Mouse (Mus musculus): Measurements from ENCODE around the gene Kirrel3. TPM values are rescaled to one million over a fixed set of nuclear protein-coding genes. Genes with fewer than 3 reads are reported as not detected.

The Kirrel3 gene
- total RNA-seq, 2 experiments from 2014 or later: 0.50 to 0.61 TPM

GRCm38 (mm10) chr9:34881750-34882149 is 396.1 kb downstream of the Kirrel3 start:
- DNase-seq (ENCODE audit: low spot score in 2 of 2): no peak

GRCm38 (mm10) chr9:34882211-34882610 is 396.5 kb downstream of the Kirrel3 start:
- DNase-seq (ENCODE audit: low spot score in 2 of 2): no peak

- DNase-seq (ENCODE audit: low spot score in 2 of 2): no peak
Measured at GRCm38 (mm10) chr9:34883122-34883521, 397.4 kb downstream of the Kirrel3 start.

DNA sequence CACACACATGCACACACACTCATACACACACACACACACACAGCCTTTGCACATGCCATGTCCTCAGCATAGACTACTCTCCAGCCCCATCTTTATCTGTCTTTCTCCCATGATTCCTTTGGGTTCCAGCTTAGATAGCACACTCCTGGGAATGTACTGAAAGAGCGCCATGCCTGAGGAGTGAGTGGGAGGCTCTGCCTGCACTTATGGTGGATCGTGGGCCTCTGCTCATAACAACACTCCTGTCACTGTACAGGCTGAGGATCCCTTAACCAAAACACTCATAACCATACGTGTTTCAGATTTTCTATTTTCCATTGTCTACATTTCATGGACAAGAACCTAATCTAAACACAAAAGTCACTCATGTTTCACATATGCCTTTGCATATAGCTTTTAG is 398.6 kb downstream of the Kirrel3 start:
- no peak for DNase-seq (ENCODE audit: low spot score in 2 of 2)

GRCm38 (mm10) chr9:34884942-34885341 is 399.2 kb downstream of the Kirrel3 start:
- DNase-seq (ENCODE audit: low spot score in 2 of 2): no peak

DNA sequence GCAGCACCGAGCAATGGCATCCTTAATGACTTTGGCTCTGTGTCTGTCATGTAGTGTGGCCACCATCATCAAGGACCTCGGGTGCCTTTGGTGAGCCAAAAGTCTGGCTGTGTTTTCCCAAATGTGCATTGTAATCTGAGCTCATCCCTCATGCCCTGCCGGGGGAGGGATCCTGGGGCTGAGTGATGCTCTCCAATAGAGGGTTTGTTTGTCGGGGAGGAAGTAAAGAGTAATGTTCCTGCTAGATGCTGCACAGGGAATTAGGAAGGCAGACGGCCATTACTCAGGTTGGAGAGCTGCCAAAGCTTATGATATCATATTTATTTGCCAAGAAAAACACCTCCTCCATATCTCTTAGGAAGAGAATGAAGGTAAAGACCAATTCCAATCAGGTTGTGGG is 401.1 kb downstream of the Kirrel3 start:
- no peak for DNase-seq (ENCODE audit: low spot score in 2 of 2)

DNA sequence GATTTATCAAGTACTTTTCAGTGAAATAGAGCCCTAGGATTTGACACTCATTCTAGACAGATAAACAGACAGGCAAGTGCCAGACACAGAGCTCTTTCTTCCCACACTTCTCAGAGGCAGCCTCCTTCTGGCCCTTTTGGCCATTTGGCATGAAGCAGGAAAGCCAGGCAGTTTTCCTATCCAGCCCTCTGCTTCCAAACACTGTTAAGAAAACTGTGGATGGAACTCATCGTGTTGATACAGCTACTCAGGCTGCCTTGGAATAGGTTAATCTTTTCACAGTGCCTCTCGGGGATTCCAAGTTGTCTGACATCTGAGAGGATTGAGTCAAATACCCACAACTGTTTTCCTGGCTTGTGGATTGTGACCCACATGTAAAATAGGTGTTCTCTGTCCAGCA is 401.5 kb downstream of the Kirrel3 start:
- DNase-seq (ENCODE audit: low spot score in 2 of 2): no peak

DNA sequence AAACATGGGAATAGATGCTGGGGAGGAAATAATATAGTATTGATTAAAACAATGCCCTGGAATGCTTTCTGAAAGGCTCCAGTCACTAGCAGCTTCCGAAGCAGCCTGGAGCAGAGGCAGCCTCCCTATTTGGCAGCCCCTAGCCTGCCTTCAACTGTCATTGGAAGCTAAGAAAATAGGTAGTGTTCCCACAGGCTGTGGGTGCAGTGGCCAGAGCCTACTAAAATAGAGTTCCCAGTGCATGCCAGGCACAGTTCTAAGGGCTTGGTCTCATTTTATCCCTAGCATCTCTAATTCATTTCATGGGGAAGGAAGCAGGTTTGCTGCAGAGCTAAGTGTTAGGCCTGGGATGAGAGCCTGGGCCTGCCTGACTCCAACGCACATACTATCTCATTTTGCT is 402.6 kb downstream of the Kirrel3 start:
- no peak for DNase-seq (ENCODE audit: low spot score in 2 of 2)

GRCm38 (mm10) chr9:34901216-34901615 is 415.5 kb downstream of the Kirrel3 start:
- no peak for DNase-seq (ENCODE audit: low spot score in 2 of 2)

DNA sequence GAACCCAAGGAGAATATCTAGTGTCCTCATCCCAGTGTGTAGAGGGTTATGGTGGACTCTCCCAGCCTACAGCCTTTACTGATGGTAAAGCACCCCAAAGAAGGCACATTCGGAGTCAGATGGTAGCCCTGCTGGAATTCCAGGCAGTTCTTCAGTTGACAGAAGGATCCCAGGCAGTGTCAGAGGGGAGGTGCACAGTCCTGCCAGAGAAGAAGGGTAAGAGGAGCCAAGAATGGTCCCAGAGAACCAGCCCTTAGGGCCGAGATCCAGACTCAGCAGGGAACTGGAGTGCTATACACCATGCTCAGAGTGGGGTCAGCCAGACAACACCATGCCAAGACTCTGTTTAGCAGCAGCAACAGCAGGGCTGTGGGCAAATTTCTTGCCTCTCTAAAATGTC is 416.2 kb downstream of the Kirrel3 start:
- no peak for DNase-seq (ENCODE audit: low spot score in 2 of 2)

DNA sequence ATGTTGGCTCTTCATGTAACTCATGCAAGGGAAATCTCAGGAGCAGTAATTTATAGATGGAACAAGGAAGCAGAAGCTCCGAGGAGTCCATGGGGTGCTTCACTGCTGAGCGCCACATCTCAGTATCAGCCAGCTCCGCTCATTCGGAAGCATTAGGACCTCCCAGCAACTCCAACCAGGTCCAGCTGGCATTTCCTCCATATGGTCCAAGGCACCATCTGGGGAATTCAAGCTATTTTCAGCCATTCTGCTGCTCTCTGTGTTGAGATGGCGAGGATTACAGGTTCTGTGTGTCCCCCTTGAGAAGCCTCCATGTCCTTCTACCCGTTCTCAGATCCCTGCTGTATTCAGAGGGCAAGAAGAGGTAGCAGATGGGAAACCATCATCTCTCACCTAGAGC is 419.5 kb downstream of the Kirrel3 start:
- no peak for DNase-seq (ENCODE audit: low spot score in 2 of 2)

DNA sequence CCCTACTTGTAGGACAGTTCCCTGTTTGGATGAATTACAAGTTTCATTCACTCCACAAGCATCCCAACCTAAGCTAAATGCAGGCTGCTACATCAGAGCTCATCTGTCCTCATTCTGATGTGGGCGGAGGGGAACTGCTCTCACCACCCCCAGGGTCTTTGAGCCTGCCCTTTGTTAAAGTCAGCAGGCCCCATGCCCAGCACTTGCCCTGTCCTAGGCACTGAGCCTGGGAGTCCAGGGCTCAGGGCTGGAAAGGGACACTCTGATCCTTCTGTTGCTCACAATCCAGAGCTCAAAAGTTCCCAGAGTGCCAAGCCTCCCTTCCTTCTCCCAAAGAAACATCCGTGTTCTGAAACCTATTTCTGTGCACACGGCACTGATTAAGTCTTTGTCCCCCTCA is 422.3 kb downstream of the Kirrel3 start:
- DNase-seq (ENCODE audit: low spot score in 2 of 2): no peak

GRCm38 (mm10) chr9:34911838-34912237 is 426.1 kb downstream of the Kirrel3 start:
- DNase-seq (ENCODE audit: low spot score in 2 of 2): no peak

GRCm38 (mm10) chr9:34912273-34912972 is 426.7 kb downstream of the Kirrel3 start:
- DNase-seq (ENCODE audit: low spot score in 2 of 2): no peak

DNA sequence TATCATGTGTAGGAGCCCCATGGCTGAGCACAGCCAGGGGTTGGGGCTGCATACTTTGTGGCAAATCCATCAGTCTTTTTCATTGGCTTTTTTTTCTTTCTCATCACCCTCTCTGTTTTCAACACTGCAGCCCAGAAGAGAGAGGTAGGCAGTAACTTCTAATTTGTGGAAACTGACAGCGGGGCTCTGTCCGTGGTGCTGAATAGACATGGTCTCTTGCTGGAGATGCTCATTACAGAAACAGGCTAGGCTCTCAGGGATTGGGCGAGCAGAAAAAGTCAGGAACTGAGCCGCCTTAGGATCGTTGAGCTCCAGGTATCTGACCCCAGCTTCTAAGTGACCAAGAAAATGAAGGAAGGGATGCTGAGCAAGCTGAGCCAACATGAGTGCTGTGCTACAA is 427.3 kb downstream of the Kirrel3 start:
- DNase-seq (ENCODE audit: low spot score in 2 of 2): peak; percentile 25 to 28

GRCm38 (mm10) chr9:34918976-34919375 is 433.3 kb downstream of the Kirrel3 start:
- DNase-seq (ENCODE audit: low spot score in 2 of 2): no peak

DNA sequence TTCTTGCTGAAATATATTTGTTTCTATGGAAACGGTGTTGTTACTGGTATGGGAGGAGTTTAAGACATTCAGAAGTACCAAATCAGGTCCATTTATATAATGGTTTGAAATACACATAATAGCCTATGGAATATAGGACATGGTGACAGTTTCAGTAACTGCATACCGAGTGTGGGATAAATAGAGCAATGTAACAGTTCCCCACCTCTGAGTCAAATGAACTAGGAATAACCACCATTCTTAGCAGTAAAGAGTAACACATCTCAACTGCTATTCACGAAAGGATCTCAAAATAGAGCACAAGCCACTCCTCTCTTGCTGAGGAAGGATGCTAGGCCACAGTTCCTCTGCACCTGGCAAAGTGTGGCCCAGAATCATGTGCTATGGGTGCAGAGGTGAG is 434.4 kb downstream of the Kirrel3 start:
- no peak for DNase-seq (ENCODE audit: low spot score in 2 of 2)

DNA sequence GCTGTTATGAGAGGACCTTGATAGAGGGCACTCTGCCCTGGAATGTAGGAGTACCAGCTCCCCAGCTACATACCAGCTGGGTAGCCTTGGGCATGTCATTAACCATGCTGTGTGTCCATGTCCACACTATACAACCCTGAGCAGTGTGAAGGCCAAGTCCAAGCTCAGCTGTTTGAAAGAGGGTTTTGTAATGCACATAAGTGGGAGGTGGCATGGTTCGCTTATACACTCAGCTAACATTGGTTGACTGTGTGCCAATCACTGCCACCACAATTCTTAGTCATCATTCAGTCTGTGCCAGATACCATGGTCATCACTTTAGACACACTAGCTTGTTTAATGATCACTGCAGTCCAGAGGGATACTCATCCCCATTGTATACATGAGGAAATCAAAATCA is 436.2 kb downstream of the Kirrel3 start:
- DNase-seq (ENCODE audit: low spot score in 2 of 2): peak in 1 of 2 experiments; percentile 15

DNA sequence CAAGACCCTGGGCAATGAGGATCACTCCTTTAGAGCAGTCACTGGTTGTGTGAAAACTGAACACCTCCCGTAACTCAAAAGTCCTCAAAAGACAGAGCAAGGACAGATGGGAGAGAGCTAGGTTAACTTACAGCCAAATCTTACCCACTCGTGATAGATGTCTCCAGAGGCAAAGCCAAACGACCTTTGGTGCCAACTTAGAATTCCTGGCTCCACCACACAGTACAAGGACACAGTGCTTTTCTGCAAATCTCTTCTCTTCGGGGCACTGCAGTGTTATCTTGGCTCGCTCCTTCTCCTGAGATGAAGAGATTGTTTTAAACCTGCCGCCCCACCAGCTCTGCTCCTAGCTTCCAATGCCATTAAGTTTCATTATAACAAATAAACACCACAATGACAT is 437.0 kb downstream of the Kirrel3 start:
- no peak for DNase-seq (ENCODE audit: low spot score in 2 of 2)

GRCm38 (mm10) chr9:34923134-34923931 is 437.6 kb downstream of the Kirrel3 start:
- no peak for DNase-seq (ENCODE audit: low spot score in 2 of 2)

- no peak for DNase-seq (ENCODE audit: low spot score in 2 of 2)
Measured at GRCm38 (mm10) chr9:34925616-34926015, 439.9 kb downstream of the Kirrel3 start.

DNA sequence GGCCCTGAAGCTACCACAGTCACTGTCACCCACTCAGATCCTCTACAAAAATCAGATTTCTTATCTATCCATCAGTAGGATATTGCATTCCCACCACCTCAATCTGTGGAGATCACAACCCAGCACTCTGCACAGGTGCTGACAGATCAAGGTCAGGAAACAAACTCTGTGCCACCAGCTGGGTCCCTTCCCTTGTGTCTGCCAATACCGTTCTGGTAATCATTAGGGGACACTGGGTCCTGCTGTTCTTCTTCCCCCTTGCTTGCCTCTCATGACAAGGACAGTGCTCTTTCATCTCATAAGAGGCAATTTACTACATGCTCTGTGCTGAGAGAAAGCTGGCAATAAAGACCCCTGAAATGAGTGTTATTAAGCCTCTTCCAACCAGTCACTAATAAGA is 444.7 kb downstream of the Kirrel3 start:
- no peak for DNase-seq (ENCODE audit: low spot score in 2 of 2)

DNA sequence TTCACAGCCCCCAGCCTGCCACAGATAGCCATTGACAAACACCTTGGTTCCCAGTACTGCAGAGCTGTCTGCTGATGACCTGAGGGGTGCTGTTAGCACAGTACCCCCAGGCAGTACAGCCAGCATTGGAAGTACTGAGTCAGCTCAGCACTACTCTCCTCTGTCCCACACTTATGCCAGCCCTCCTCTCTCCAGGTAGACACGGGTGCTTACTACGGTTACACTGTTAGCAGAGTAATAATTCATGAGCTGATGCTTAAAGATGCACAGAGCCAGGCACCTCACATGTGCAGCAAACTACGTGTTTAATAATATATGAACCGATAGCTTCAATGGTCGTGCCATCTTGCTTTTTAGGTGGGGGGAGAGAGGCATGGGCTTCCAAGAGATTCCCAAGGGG is 452.4 kb downstream of the Kirrel3 start:
- no peak for DNase-seq (ENCODE audit: low spot score in 2 of 2)
